Mouse (Mus musculus) forebrain, embryonic 16.5 days (tissue): Measurements from ENCODE around the gene Snrpd3. TPM values are rescaled to one million over a fixed set of nuclear protein-coding genes. Genes with fewer than 3 reads are reported as not detected.

Experiments
- ATAC-seq: fragments of 200-750 bp; cut with Nextera tagmentation; 2 replicates; pipeline ENCODE4 v1.8.0; 2017; ENCODE audit warnings: mild to moderate bottlenecking, moderate library complexity
- H3K27ac ChIP-seq: fragments of 300-500 bp; sonication (generic); 2 replicates; pipeline ENCODE4 v1.5.1; 2014; ENCODE audit warnings: low read length, control low read depth
- H3K27me3 ChIP-seq: fragments of 300-500 bp; sonication (generic); replicated peaks from 2 replicates; pipeline ENCODE4 v1.6.1; 2014; ENCODE audit warnings: low read length; ENCODE audit not compliant: control insufficient read depth, insufficient read depth
- H3K36me3 ChIP-seq: fragments of 300-500 bp; sonication (generic); 2 replicates; pipeline ENCODE4 v1.6.1; 2014; ENCODE audit not compliant: control insufficient read depth, insufficient read depth
- H3K4me1 ChIP-seq: fragments of 300-500 bp; sonication (generic); replicated peaks from 2 replicates; pipeline ENCODE4 v1.6.1; 2014; ENCODE audit warnings: low read length; ENCODE audit not compliant: control insufficient read depth, insufficient read depth
- H3K4me2 ChIP-seq: fragments of 300-500 bp; sonication (generic); 2 replicates; pipeline ENCODE4 v1.6.1; 2014; ENCODE audit warnings: mild to moderate bottlenecking, low read length, control low read depth
- H3K4me3 ChIP-seq: fragments of 300-500 bp; sonication (generic); replicated peaks from 2 replicates; pipeline ENCODE4 v1.5.1; 2014; ENCODE audit warnings: mild to moderate bottlenecking, low read length, control low read depth
- H3K9ac ChIP-seq: fragments of 300-500 bp; sonication (generic); replicated peaks from 2 replicates; pipeline ENCODE4 v1.6.1; 2014; ENCODE audit warnings: low read depth, low read length, control low read depth
- H3K9me3 ChIP-seq: fragments of 300-500 bp; sonication (generic); 2 replicates; pipeline ENCODE4 v1.6.1; 2016; ENCODE audit warnings: low read length; ENCODE audit not compliant: control insufficient read depth
- WGBS: fragments of 180-500 bp; shearing (Covaris S2); extraction: QIAGEN DNeasy Blood & Tissue Kit; methylation state at CpG from one replicate; pipeline ENCODE4 v1.1.7; 2014; 5-methylcytosine and 5-hydroxymethylcytosine counted together
- polyA plus RNA-seq: library from polyadenylated mRNA; unstranded; fragments of >200 nt; fragmentation: Nextera tagmentation; extraction: Ambion mirVana; gene quantifications from 2 replicates; pipeline ENCODE4 v1.2.1, GENCODE M21; 2015

The Snrpd3 gene
- polyA plus RNA-seq, 1 experiment from 2014 or later = 147 TPM

DNA sequence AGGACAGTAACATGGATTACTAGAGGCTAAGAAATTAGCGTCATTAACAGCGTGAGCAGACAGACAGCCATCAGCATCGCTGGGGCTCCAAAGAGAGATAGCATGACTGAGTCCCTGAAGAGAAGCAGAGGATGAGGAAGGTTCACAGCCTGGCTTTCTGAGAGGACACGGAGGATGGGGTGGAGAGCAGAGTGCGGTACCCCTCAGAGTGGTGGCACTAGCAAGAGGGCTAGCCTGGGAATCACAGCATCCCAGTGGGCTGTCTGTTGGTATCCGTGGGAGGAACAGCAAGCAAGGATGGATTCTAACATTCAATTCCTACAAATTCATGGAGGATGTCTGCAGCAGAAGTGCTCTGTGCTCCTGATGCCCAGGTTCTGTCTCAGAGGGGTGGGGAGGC is 33.3 kb upstream of the Snrpd3 start:
- Histone ChIP-seq H3K4me3 (no peak overlapping the region), H3K9ac (no peak overlapping the region), H3K36me3 (no peaks in the 10 kb centered on the region), H3K4me1 (no peaks in the 10 kb centered on the region), H3K27ac (no peak overlapping the region), H3K9me3 (no peaks in the 10 kb centered on the region), H3K4me2 (no peak overlapping the region), H3K27me3 (no peaks in the 10 kb centered on the region)
- ATAC-seq = no peak
- 87% methylated on average over 6 of the region's 6 CpGs for WGBS

DNA sequence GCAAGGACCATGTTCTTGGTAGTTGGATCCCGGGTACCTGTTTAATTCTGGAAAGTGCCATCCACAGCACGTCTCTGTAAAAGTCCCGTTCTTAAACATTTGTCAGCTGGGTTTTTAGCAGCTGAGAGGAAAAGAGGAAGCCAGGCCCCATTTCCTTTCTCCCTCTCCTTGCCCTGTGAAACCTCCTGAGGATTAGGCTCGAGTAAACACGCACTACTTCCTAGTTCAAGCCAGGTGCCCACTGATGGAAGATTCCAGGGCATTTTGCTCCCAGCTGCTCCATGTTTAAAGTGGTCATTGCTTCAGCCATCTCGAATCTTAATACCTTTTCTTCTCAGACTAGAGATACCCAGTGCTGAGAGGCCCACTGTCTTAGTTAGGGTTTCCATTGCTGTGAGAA is 32.6 kb upstream of the Snrpd3 start:
- Histone ChIP-seq H3K27ac (no peak overlapping the region), H3K36me3 (no peaks in the 10 kb centered on the region), H3K4me2 (no peak overlapping the region), H3K9me3 (no peaks in the 10 kb centered on the region), H3K27me3 (no peaks in the 10 kb centered on the region), H3K4me3 (no peak overlapping the region), H3K4me1 (no peaks in the 10 kb centered on the region), H3K9ac (no peak overlapping the region)
- ATAC-seq = no peak
- WGBS = 80% methylated on average over 6 of the region's 6 CpGs

DNA sequence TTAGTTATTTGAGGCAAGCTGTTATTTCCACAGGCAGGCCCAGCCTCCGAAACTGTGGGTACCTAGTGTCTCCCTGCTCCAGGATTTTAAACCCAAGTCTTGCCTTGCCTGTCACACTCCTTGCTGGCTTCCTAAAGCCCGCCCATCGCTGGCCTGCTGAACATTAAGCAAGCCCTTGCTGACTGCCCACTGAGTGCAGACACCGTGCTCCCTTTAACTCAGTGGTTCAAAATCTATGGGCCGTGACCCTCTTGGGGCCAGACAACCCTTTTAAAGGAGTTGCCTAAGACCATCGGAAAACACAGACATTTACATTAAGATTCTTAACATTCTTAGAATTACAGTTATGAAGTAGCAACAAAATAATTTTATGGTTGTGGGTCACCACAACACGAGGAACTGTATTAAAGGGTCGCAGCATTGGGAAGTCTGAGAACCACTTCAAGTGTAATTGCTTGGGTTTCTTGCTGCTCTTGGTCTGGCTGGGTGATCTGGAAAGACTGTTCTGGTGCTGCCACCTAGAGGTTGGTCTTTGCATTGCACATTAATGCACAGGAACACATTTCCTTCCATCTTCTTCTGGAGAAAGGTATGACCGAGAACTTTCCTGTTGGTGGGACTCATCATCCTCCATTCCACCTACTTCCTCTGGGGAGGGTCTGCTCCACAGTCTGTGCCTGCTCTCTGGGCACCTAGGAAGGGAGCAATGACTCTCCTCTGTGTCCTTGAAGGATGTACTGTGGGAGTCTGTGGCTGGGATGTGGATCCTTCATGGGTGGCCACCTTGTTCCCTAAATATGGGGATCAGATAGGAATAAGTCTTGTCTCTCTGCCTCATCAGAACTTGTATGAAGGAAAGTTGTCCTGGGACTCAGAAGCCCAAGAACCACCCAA is 31.0 kb upstream of the Snrpd3 start:
- Histone ChIP-seq H3K36me3 (no peaks in the 10 kb centered on the region), H3K4me1 (no peaks in the 10 kb centered on the region), H3K9ac (no peak overlapping the region), H3K4me3 (no peak overlapping the region), H3K9me3 (no peaks in the 10 kb centered on the region), H3K27me3 (no peaks in the 10 kb centered on the region), H3K4me2 (no peak overlapping the region), H3K27ac (no peak overlapping the region)
- peak; percentile 52 for ATAC-seq
- 56% methylated on average over 9 of the region's 9 CpGs for WGBS

- no peak overlapping the region for H3K4me3 ChIP-seq
- H3K27me3 ChIP-seq = no peaks in the 10 kb centered on the region
- no peaks in the 10 kb centered on the region for H3K36me3 ChIP-seq
- H3K9me3 ChIP-seq = no peaks in the 10 kb centered on the region
- WGBS = 69% methylated on average over 3 of the region's 3 CpGs
- ATAC-seq = no peak
- no peak overlapping the region for H3K9ac ChIP-seq
- no peaks in the 10 kb centered on the region for H3K4me1 ChIP-seq
- no peak overlapping the region for H3K4me2 ChIP-seq
- no peak overlapping the region for H3K27ac ChIP-seq
These were observed 30.2 kb upstream of the Snrpd3 start for GRCm38 (mm10) chr10:75487131-75487530.

DNA sequence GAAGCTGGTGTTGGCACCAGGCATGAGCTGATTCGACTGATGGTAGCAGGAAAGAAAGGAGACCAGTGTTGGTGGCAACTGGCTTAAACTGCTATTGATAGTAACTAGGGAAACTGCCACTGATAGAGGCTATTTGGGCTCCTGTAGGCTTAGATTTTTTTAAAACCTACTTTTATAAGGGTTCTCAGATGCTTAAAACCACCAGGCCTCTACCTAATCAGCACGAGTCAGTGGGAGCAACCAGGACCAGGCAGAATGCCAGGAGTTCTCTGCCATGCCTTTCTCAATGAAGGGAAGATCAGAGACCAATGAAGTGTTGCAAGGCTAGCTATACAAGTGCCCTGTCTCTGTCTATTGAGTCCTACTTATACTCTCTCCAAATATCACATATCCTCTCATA is 27.8 kb upstream of the Snrpd3 start:
- Histone ChIP-seq H3K9ac (no peak overlapping the region), H3K4me1 (no peaks in the 10 kb centered on the region), H3K9me3 (no peaks in the 10 kb centered on the region), H3K27me3 (no peaks in the 10 kb centered on the region), H3K4me2 (no peak overlapping the region), H3K4me3 (no peak overlapping the region), H3K36me3 (no peaks in the 10 kb centered on the region), H3K27ac (no peak overlapping the region)
- ATAC-seq = no peak
- 48% methylated on average over 2 of the region's 2 CpGs for WGBS

GRCm38 (mm10) chr10:75490731-75491130 is 26.6 kb upstream of the Snrpd3 start:
- Histone ChIP-seq H3K27ac (no peak overlapping the region), H3K27me3 (no peaks in the 10 kb centered on the region), H3K9me3 (no peaks in the 10 kb centered on the region), H3K4me1 (no peaks in the 10 kb centered on the region), H3K4me3 (no peak overlapping the region), H3K36me3 (no peaks in the 10 kb centered on the region), H3K4me2 (no peak overlapping the region), H3K9ac (no peak overlapping the region)
- 83% methylated on average over 2 of the region's 2 CpGs for WGBS
- ATAC-seq = no peak

DNA sequence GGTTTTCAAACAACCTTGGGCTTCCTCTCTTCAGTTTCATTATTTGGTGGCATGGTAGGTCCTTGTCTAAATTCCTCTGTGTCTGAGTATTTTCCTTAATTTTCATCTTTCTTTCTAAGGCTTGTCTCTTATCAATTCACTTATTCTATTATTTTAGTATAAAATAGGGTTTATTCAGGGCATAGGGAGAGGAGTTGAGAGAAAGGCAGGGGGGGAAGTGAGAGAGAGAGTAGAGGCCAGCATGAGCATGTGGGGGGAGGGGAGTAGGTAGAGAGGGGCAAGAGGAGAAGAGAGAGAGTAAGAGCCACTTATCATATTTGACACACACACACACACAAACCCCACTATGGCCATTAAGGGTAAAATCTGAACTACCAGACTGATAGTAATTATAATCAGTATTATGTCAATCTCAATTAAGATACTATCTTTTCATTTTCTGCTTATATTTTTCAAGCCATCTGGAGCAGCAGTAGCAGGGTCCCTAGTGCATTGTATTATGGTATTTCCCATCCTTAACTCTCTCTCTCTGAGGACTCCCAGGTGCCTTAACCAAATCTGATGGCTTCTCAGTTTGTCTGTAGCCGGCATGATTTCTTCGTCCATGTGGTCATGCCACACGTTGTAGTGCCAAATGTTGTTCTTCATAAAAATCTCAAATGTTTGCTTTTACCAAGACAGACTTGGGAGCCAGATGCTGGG is 26.0 kb upstream of the Snrpd3 start:
- Histone ChIP-seq H3K27me3 (no peaks in the 10 kb centered on the region), H3K9me3 (no peaks in the 10 kb centered on the region), H3K4me1 (no peaks in the 10 kb centered on the region), H3K9ac (no peak overlapping the region), H3K36me3 (no peaks in the 10 kb centered on the region), H3K4me3 (no peak overlapping the region), H3K4me2 (no peak overlapping the region), H3K27ac (no peak overlapping the region)
- ATAC-seq = no peak
- WGBS = 82% methylated on average over 3 of the region's 3 CpGs

GRCm38 (mm10) chr10:75491936-75492262 is 25.5 kb upstream of the Snrpd3 start:
- no peak for ATAC-seq
- no peak overlapping the region for H3K9ac ChIP-seq
- no peak overlapping the region for H3K4me3 ChIP-seq
- 71% methylated on average over 2 of the region's 2 CpGs for WGBS
- H3K4me2 ChIP-seq = no peak overlapping the region
- no peaks in the 10 kb centered on the region for H3K36me3 ChIP-seq
- no peaks in the 10 kb centered on the region for H3K4me1 ChIP-seq
- no peaks in the 10 kb centered on the region for H3K27me3 ChIP-seq
- no peak overlapping the region for H3K27ac ChIP-seq
- no peaks in the 10 kb centered on the region for H3K9me3 ChIP-seq

- 80% methylated on average over 6 of the region's 6 CpGs for WGBS
- no peaks in the 10 kb centered on the region for H3K36me3 ChIP-seq
- no peak for ATAC-seq
- H3K4me1 ChIP-seq = no peaks in the 10 kb centered on the region
- H3K27ac ChIP-seq = no peak overlapping the region
- no peak overlapping the region for H3K9ac ChIP-seq
- no peaks in the 10 kb centered on the region for H3K27me3 ChIP-seq
- H3K4me2 ChIP-seq = no peak overlapping the region
- H3K9me3 ChIP-seq = no peaks in the 10 kb centered on the region
- H3K4me3 ChIP-seq = no peak overlapping the region
These were observed 22.0 kb upstream of the Snrpd3 start for GRCm38 (mm10) chr10:75495304-75495703.
